Mouse (Mus musculus): ENCODE measurements around the gene Rc3h1.
"Not testable (repeated sequence)": the region's sequence is repeated elsewhere in the genome, so short reads cannot be mapped to it uniquely, and the experiment has no call there.

The Rc3h1 gene

DNA sequence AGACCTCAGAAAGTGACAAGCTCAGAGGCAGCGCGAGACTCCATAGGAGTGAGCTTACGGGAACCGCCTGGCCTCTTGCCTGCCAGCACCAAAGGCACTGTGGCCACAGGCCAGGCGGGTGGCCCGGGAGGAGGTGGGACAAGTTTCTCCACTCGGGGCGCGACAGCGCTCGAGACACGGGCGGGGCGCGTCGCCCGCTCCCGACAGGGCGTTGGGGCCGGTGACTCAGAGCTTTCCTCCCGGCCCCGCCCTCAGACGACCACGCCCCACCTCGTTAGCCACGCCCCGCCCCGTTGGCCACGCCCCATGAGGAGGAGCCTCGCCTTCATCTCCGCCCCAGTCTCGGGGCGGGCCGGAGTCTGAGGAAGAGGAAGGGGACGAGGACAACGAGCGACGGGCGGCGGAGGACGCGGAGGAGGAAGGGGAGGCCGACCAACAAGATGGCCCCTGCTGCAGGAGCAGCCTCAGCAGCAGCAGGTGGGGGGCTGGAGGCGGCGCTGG is at the start of gene Rc3h1:
Gene Rc3h1 (plus strand): TSS at position 362 of the 501 bp plus-strand sequence.
- DNase-seq, result peak; percentile 96

DNA sequence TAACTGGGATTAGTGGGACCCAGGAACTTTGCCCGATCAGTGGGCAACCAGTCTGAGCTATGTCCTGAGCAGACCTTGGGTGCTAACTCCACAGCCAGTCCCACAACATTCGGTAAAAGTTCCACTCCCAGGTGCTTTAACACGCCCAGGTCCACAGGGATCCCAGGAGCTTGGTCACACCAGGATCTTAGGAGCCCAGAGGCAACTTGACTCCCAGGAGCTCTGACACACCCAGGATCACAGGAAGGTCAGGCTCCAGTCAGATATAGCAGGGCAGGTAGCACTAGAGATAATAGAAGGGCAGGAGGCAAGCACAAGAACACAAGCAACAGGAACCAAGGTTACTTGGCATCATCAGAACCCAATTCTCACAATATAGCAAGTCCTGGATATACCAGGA is 48.1 kb upstream of the Rc3h1 start:
- DNase-seq, result no peak

DNA sequence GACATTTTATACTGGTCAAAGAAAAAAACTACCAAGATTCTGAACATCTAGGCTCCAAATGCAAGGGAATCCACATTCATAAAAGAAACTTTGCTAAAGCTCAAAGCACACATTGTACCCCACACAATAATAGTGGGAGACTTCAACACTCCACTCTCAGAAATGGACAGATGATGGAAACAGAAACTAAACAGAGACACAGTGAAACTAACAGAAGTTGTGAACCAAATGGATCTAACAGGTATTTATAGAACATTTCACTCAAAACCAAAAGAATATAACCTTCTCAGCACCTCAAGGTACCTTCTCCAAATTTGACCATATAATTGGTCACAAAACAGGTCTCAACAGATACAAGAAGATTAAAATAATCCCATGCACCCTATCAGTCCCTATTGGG is 46.3 kb upstream of the Rc3h1 start:
- DNase-seq, result not testable (repeated sequence)

DNA sequence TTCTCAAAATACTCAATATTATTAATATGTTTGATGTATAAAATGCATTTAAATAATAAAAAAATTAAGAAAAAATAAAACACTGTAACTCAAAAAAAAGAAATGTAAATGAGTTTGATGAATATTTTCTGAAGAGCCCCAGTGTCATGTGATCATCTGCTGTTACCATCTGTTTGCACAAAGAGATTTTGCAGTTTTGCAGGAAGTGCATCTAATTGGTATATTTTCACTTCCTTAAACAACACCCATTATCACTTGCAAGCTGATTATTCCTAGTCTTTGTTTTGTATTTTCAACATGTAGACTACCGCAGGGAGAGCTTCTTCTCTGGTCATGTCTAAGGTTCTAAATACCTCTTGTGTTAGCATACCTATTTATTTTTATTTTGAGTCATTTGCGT is 45.1 kb upstream of the Rc3h1 start:
- DNase-seq, result no peak

DNA sequence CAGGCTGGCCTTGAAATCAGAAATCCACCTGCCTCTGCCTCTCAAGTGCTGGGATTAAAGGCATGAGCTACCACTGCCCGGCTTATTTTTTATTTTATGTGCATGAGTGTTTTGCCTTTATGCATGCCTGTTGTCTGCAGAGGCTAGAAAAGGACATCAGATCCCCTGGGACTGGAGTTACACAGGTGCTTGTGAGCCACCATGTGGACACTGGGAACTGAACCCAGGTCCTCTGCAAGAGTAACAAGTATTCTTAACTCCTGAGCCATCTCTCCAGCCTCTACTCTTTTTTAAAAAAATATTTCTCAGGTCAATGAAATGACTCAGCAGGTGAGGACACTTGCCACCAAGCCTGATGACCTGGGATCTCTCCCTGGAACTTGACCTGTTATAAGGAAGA is 44.6 kb upstream of the Rc3h1 start:
- no peak for DNase-seq

DNA sequence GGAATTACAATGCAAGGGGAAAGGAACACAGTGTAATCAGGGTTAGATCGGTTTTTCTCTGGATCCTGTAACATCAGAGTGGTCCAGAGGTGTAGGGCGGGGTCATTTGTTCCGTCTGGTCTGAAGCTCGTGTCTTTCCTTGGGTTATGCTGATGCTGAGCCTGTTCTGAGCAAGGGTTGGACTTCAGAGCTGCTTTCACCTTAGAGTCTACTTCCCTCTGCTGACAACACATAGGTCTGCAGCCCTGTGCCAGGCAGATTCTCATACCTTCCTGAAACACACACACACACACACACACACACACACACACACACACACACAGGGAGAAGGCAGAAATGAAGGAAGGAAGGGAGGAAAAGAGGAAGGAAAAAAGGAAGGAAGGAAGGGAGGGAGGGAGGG is 43.2 kb upstream of the Rc3h1 start:
- peak; percentile 4 for DNase-seq

DNA sequence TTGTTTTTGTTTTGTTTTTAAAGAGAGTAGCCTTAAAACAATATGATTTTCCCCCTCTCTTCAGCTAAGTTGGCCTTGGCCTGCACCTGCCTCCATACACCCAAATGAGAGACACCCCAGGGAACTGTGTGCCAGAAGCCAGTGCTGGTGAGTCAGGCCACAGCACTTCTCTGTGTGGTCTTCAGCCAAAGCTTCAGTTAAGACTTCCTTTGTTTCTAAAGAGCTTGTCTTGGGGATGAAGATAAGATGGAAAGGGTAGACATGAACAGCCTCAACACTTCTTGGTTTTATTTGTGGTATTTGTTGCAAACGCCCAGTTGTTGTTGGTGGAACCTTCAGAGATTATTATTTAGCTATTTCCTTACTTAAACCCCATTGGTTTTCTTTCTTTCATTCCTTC is 31.5 kb upstream of the Rc3h1 start:
- no peak for DNase-seq

DNA sequence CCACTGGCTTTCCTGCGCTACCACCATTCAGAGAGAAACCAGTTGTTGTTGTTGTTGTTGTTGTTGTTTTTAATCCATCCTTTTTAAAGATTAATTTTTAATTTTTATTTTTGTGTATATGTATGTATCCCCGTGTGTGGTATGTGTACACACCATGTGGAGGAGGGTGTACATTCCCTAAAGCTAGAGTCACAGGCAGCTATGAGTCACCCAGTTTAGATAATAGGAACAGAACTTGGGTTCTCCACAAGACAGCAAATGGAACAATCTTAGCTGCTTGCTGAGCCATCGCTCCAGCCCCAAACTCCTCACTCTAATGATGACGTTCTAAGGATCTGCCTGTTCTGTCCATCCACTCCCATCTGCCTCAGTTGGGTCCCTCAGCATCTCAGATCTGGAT is 29.2 kb upstream of the Rc3h1 start:
- no peak for DNase-seq

DNA sequence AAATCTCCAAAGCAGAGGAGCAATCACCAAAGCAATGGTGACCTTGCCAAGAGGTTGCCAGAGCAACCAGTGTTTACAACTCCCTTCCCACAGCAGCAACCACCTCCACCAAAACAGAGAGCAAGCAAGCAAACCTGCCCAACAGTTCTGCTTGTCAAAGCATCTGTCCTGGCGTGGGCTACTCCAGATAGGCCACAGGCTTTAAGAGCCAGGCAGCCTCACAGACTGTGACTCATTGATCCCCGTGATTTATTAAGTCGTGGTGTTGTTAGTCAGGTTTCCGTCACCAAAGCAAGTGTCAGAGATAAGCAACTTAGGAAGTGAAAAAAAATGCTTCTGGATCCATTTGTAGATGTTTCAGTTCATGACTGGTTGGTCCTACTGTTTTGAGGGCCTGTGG is 27.7 kb upstream of the Rc3h1 start:
- no peak for DNase-seq

DNA sequence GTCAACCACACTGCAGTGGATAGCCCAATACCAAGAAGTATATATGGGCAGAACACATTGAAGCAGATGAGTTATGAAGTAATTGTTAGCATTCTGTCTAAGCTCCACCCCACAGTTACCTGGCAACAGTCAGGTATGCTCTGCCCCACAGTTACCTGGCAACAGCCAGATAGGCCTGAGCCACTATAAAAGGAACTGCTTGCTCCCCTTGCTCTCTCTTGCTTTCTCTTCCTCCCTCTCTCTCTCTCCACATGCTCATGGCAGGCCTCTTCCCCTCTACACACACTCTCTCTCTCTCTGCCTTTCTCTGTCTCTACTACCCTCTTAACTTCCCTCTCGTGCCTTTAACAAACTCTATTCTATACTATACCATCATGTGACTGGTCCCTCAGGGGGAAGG is 24.8 kb upstream of the Rc3h1 start:
- not testable (repeated sequence) for DNase-seq

DNA sequence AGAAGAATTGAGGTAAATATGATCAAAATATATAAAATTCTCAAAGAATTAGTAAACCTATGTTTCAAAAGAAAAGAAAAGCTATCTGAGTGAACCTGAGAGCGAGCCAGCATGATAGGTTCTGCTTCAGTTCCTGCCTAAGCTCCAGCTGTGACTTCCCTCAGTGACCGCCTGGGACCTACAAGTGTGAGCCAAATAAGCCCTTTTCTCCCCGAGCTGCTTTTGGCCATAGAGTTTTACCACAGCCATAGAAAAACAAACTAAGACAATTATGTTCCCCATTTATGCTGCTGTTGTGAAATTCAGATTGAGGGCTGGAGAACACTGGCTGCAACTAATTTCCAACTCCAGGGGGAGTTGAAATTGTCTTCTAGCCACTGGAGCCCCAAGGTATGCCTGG is 24.2 kb upstream of the Rc3h1 start:
- no peak for DNase-seq

DNA sequence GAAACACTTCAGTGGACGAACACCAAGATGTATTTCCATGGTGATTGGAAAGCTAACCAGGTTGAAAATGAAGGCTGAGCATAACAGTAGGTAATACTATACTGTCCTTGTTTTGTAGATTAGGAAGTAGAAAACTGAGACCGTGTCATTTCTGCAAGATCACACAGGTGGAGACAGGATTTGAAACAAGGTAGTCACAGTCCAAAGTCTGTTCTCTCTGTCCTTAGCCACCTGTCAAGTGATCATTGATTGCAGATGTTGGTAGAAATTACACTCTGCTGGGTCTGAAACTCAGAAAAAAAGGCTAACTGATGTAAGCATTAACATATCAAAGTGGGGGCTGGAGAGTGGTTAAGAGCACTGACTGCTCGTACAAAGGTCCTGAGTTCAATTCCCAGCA is 21.9 kb upstream of the Rc3h1 start:
- no peak for DNase-seq

DNA sequence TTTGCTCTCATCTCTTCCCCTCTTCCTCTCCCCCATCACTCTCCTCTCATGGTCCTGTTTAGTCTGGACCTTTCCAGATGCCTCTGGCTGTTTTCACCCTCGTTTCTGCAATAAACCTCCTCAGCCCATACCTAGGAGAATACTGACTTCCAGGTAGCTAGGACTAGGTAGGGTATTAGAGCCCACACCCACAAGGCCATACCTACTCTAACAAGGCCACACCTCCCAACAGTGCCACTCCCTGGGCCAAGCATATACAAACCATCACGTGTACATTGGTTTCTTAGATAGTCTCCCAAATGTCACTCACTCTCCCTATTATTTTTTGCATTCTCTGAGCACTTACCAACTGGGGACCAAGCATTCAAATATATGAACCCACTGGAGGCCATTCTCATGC is 21.2 kb upstream of the Rc3h1 start:
- no peak for DNase-seq

DNA sequence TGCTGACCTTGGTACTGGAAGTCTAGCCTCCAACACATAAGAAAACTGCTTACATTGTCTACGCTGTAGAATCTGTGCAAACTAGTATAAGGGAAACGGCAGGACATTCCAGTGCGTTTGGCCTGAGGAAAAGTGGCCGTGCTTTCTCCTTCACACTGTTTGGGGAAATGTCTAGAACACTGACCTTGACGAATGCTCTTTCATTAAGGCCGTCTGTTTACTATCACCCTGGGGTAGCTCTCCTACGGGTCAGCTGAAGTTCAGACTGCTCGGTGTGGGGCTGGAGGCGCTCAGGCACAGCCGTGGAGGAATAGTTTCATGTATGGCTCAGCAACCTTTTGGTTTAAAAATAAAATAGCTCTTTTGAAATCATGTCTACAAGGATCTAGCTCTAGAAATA is 6.5 kb upstream of the Rc3h1 start:
- DNase-seq, result no peak

DNA sequence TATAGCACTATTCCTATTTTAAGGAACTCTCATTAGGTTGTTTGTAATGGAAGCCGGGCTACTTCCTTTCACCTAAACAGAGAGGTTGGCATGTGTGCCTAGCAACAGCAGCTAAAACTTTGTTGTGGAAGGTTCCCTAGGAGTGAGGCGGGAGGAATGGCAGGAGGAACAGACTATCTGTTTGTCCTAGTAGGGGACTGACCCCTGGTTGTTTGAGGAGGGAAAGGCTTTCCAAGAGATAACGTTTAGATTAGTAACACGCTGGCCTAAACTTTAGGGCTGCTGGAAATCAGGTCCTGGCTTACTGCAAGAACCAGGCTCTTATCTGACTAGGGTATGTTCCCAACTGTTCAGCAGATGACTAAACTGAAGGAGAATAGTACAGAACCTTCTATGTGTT is 2.2 kb upstream of the Rc3h1 start:
- DNase-seq, result no peak

DNA sequence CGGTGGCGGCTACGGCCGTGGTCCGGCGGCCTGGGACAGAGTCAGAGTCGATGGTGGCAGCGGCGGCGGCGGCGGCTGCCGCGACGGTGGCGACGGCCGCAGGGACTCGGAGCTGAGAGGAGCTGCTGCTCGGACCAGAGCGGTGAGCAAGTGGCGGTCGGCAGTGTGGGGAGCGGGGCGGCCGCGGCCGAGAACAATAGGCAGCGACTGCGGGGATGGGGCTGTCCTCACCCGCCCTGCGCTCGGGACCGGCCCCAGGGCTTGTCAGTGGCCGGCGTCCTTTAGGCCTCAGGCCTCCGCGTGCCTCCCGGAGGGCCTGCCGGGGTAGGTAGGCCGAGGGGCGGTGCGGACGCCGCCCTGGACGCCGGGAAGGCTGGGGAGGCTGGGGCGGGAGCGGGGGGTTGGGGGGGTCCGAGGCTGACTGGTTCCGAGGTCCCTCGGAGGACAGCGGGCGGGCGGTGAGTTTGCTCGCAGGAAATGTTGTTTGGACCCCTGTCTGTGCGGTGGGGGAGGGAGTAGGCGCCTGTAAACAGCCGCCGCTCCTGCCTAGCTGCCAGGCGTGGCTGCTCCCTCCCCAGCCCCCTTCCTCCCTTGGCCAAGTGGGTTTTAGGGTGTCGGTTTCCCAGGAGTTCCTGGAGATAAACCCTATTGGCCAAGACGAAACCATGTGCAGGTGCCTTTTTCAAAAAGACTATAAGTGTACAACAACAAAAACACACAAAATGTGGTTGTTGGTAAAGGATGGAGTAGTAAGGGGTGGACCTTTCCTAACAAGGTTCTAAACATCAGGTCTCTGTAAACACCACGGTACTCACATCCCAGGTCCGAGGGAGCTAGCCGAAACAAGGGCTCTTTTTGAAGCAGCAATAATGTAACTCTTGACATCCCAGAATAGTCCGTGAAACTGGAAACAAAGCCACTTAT is 602 bp downstream of the Rc3h1 start:
- DNase-seq, result peak; percentile 40

DNA sequence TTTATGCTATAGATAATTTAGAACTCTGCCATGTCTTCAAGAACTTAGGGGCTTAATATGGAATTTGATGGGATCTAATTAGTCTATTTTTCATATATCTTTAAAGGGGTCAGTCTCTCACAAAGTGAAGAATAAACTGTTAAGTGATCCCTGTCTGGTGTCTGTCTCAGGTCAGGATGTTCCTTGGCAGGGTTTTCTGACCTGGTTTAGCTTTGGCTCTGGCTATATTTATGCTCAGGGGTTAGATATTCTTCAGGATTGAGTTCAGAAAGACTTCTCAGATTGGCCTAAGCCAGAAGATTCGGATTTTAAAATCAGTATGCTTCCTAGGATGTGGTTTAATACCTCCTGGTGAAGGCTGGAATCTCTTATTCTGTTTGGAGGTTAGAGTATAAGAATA is 4.0 kb downstream of the Rc3h1 start:
- no peak for DNase-seq

DNA sequence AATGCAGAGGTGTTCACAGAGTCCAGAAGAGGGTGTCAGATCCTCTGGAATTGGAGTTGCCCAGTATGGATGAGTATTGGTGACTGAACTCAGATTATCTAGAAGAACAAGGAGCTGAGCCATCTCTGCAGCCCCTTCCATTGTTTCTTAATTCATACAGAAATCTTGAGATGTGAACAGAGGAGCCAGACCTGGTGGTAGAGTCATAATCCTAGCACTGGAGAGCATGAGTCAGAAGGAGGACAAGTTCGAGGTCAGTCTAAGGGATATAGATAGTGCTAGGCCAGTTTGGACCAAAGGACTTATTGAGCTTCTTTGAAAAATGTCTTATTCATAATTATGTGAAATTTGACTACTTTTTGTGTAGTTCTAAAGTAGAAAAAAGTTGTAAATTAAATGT is 4.6 kb downstream of the Rc3h1 start:
- no peak for DNase-seq

DNA sequence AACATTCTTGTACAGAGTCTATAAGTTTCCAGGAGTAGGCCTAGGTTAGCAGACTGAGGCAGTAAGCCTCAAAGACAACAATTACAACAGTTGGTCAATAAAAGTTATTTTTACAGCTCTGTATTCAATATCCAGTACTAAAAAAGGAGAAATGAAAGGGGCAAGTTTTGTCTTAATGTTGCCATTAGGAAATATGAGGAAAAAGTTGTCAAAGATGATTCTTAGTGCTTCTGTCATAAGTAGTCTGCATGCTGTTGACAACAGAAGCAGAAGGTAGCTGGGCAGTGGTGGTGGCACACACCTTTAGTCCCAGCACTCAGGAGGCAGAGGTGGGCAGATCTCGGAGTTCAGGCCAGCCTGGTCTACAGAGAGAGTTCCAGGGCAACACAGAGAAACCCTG is 13.2 kb downstream of the Rc3h1 start:
- DNase-seq, result no peak

DNA sequence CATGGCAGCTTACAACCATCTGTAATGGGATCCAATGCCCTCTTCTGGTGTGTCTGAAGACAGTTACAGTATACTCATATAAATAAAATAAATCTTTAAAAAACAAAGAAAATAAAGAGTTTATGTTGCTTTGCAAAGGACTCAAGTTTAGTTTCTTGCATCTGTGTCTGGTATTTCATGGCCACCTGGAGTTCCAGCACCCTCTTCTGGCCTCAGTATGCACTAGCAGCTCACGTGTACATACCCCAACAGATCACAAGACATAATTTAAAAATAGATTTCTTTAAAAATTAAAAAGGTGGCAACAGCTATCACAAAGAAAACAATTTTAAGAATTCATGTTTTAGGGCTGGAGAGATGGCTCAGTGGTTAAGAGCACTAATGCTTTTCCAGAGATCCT is 15.7 kb downstream of the Rc3h1 start:
- no peak for DNase-seq

DNA sequence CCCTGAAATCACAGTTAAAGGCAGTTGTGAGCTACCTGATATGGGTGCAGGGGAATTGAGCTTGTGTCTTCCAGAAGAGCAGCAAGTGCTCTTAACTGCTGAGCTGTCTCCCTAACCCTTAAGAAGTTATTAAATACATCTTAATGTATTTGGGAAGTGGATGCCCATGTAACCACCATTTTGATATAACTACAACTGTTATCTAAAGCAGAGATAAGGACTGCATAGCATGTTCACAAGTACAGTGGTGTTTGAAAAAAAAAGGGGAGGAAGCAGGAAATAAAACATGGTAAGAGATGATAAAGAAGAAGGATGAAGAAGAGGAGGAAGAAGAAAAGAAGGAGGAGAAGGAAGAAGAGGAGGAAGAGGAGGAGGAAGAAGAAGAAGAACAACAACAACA is 25.1 kb downstream of the Rc3h1 start:
- DNase-seq, result no peak

DNA sequence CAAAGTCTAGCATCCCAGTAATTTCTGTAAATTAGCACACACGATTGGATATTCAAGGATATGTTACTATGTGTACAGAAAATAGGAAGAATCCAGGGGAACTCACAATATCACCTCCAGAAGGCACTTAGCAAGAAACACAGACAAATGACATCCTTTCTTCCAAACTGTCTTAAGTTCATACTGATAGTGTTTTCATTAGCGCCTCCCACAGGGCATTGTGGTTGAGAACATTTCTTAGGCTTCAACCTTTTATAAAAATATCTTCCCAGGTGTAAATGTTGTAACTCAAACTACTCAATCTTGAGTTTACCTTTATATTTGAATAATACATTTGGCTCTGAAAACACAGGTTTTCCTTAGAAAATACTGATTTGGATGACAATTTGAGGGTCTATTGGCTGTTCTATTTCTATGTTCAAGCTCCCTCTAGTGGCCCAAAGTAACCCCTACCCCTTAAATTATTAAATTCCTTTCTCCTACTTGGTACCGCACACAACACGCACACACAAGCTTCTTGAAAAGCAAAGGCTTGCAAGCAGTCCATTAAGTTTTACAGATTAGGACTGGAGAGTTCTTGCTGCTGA is 27.8 kb downstream of the Rc3h1 start:
- DNase-seq, result peak; percentile 64

DNA sequence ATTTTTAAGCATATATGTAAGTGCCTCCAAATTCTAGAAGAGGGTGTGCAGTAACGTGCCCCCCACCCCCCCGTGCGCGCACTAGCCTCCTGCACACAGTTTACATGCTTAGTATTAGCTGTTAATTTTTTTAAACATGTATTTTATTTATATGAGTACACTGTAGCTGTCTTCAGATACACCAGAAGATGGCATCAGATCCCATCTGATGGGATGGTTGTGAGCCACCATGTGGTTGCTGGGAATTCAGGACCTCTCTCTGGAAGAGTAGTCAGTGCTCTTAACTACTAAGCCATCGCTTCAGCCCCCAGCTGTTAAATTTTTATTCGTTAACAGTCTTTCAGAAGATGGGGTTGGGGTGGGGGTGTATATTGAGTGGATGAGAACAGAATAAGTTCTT is 29.3 kb downstream of the Rc3h1 start:
- peak; percentile 11 for DNase-seq

DNA sequence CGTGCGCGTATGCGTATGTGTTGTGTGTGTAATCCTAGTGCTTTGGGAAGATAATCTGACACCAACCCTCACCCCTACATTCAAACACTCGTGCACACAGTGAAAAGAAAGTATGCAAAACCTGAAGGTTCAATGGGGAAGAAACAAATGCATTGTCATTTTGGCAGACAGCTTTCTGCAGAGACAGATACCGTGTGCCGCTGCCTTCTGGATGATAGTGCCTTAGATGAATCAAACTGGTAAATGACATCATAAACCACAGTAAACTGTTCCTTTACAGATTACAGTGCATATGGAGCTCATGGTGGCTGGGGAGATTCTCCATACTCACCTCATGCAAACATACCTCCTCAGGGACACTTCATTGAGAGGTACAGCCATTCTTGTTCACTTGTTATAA is 57.0 kb downstream of the Rc3h1 start:
- DNase-seq, result no peak

DNA sequence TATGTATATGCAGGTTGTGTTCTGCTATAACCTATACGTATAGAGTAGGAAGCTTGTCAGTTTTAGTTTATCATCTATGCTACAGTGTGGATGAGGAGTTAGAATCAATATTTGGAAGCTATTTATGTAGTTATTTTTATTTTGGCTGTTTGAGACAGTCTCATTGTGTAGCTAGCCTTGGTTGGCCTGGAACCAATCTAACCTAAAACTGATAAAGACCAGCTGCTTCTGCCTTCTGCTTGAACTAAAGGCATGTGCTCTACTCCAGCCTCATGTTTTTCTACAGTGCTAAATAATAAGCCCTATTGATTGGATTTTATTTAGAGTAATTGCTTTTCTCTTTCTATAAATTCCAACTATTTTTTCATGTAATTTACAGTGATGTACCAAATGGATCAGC is 61.0 kb downstream of the Rc3h1 start:
- DNase-seq, result no peak
